Comparison of ENCODE assay signal across 8 mouse cellular contexts in genomic region chrX:104348146-104348545, GRCm38 (mm10).
DNase-seq lines count a peak whose midpoint lies in the region; ATAC-seq lines count a peak whose summit lies in the region.

No protein-coding gene starts in this region.

- peak; percentile 29 to 37 for DNase-seq in cerebellum, postnatal 14 days
- peak; percentile 3 to 22 for DNase-seq in frontal cortex, postnatal 36 days (ENCODE audit: low spot score in 2 of 2)
- DNase-seq in heart, postnatal 4 days, result peak; percentile 16
- DNase-seq in layer of hippocampus, postnatal 10 days (ENCODE audit: low spot score in 2 of 2), result peak; percentile 9 to 37
- peak; percentile 10 for DNase-seq in lung, postnatal 10 days
- DNase-seq in right cerebral cortex, postnatal 10 days (ENCODE audit: low spot score in 2 of 2), result peak; percentile 21 to 30
- peak; percentile 26 to 35 for DNase-seq in thymus, postnatal 36 days

- ATAC-seq in activated CD4-positive, CD25-positive, alpha-beta regulatory T cell, adult 4 months, result peak; percentile 61

Comparison
In these comparisons a context has a peak if more than half of its experiments do, and no peak if none do; other contexts are left out.
1. Peak in every context shown above with its lines: DNase-seq and ATAC-seq.